Mouse (Mus musculus): ENCODE measurements around the gene Apom. TPM values are rescaled to one million over a fixed set of nuclear protein-coding genes. Genes with fewer than 3 reads are reported as not detected.

Gene Apom
- polyA plus RNA-seq, 1 experiment from 2014 or later: 0.34 TPM

DNA sequence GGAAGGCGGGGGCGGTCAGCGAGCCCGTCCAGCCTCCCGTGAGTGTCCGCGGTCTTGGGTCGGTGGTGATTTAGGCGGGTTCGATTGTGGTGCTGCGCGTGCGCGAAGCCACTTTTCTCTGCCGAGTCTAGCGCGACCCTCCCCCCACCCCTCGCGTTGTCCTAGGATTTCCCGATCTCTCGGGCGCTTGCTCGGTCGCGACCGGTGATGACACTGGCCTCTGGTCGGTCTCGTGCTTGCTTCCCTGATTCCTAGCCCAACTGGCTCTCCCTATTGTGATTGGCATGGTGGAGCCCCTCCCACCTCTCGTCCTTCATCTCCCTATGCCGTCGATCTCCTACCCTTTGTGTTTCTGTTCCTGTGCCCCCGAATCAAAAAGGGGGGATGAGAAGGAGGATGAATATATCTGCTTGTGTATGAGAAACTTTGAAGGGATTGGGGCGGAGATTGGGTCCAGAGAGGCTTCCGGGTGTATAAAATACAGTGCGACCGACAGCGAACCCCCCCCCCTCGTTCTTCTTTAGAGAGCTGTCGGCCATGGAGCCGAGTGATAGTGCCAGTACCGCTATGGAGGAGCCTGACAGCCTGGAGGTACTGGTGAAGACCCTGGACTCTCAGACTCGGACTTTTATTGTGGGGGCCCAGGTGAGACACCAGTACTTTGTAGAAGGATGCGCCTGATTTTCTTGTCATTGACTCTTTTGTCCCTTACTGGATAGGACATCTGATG lies 3.9 kb upstream of the Apom start:
- Histone ChIP-seq H3K4me3 (ENCODE audit: control insufficient read depth in 1 of 2, insufficient read depth in 1 of 2, low read depth in 1 of 2, low read length in 2 of 2) (peak overlapping the region; percentile 69 to 96), H3K9ac (ENCODE audit: low read length) (peak overlapping the region; percentile 87), H3K27ac (replicated peaks in 1 of 2; ENCODE audit: control insufficient read depth in 1 of 2, insufficient read depth in 1 of 2, low read depth in 2 of 2, low read length in 2 of 2) (peak overlapping the region; percentile 96 to 100), H3K4me2 (ENCODE audit: low read length) (peak overlapping the region; percentile 87), H3K27me3 (ENCODE audit: control insufficient read depth, insufficient read depth, low read length) (no peaks in the 10 kb centered on the region), H3K36me3 (ENCODE audit: control insufficient read depth, insufficient read depth, low read length) (peaks cover 34% of the 10 kb centered on the region), H3K9me3 (ENCODE audit: control insufficient read depth, low read length) (no peaks in the 10 kb centered on the region), H3K4me1 (ENCODE audit: control insufficient read depth in 2 of 2, insufficient read depth in 2 of 2, low read length in 2 of 2) (peaks cover 4 to 13% of the 10 kb centered on the region in 2 experiments; a peak in 3 of 4 replicates)
- peak; percentile 51; the same call in 1 of the 2 replicates for ATAC-seq (ENCODE audit: insufficient number of reproducible peaks, insufficient read depth, low FRiP score, low read depth)
- WGBS: under 1% methylated on average over 43 of the region's 43 CpGs

DNA sequence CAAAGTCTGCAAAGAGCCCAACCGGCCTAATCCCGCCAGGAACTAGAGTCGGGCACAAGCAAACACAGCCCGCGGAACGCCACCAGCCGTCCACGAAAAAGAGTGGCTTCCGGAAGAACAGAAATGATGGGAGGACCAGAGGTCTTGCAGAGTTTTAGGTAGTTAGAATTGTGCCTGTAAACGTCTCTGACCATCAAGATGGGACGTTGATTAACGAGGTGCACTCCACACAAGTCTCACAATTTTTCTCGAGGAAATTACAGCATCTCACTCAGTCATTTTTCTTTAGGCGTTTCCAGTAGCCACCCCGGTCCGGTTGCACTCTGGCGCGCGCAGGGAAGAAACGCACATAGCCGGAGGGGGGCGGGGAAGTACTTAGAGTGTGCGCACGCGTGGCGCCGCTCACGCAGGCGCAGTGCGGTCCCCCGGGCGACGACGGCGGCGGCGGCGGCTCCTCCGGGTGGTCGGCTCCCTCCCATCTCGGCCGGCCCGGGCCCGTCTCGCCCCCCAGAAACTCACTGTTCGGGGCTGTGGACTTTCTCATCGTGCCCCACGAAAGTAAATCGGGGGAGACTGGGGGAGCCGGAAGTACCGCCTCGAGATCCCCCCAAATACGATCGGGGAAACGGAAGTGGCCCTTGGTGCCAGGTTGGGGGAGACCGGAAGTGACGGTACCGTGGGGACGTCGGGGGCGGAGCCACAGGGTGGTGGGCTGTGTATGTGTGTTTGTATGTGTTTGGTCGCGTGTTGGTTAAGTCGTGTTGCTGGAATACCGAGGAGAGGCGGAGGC lies 3.1 kb upstream of the Apom start, which contains the start of gene Bag6:
Bag6 (plus strand) TSS at position 378 of the 790 bp plus-strand sequence.
- H3K4me1 ChIP-seq (ENCODE audit: control insufficient read depth in 2 of 2, insufficient read depth in 2 of 2, low read length in 2 of 2): peaks cover 4 to 13% of the 10 kb centered on the region in 2 experiments; a peak in 3 of 4 replicates
- ATAC-seq (ENCODE audit: insufficient number of reproducible peaks, insufficient read depth, low FRiP score, low read depth): peak; percentile 91
- under 1% methylated on average over 65 of the region's 66 CpGs for WGBS
- no peaks in the 10 kb centered on the region for H3K9me3 ChIP-seq (ENCODE audit: control insufficient read depth, low read length)
- peak within 1 kb of the TSS; percentile 87 for H3K4me2 ChIP-seq (ENCODE audit: low read length)
- H3K36me3 ChIP-seq (ENCODE audit: control insufficient read depth, insufficient read depth, low read length): peaks cover 32% of the 10 kb centered on the region
- no peaks in the 10 kb centered on the region for H3K27me3 ChIP-seq (ENCODE audit: control insufficient read depth, insufficient read depth, low read length)
- H3K4me3 ChIP-seq (ENCODE audit: control insufficient read depth in 1 of 2, insufficient read depth in 1 of 2, low read depth in 1 of 2, low read length in 2 of 2): peak within 1 kb of the TSS; percentile 69 to 96
- peak within 1 kb of the TSS; percentile 96 to 100 for H3K27ac ChIP-seq (replicated peaks in 1 of 2; ENCODE audit: control insufficient read depth in 1 of 2, insufficient read depth in 1 of 2, low read depth in 2 of 2, low read length in 2 of 2)
- peak within 1 kb of the TSS; percentile 87 for H3K9ac ChIP-seq (ENCODE audit: low read length)

DNA sequence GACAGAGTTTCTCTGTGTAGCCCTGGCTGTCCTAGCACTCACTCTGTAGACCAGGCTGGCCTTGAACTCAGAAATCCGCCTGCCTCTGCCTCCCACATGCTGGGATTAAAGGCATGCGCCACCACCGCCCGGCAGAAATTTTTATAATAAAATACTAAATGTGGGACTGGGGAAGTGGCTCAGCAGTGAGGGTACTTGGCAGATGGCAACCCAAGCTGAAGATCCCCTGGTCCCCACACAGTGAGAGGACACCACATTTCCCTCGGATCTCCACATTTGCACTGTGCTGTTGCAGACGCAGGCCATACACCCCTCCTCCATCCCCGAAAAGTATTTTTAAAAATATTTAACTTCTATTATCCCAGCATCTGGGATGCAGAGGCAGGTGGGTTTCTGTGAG lies 1.7 kb upstream of the Apom start:
- H3K4me3 ChIP-seq (ENCODE audit: control insufficient read depth in 1 of 2, insufficient read depth in 1 of 2, low read depth in 1 of 2, low read length in 2 of 2): no peak overlapping the region
- H3K9ac ChIP-seq (ENCODE audit: low read length): no peak overlapping the region
- peaks cover 4 to 13% of the 10 kb centered on the region in 2 experiments; a peak in 3 of 4 replicates for H3K4me1 ChIP-seq (ENCODE audit: control insufficient read depth in 2 of 2, insufficient read depth in 2 of 2, low read length in 2 of 2)
- H3K36me3 ChIP-seq (ENCODE audit: control insufficient read depth, insufficient read depth, low read length): peaks cover 29% of the 10 kb centered on the region
- H3K9me3 ChIP-seq (ENCODE audit: control insufficient read depth, low read length): no peaks in the 10 kb centered on the region
- 94% methylated on average over 7 of the region's 7 CpGs for WGBS
- no peak for ATAC-seq (ENCODE audit: insufficient number of reproducible peaks, insufficient read depth, low FRiP score, low read depth)
- no peaks in the 10 kb centered on the region for H3K27me3 ChIP-seq (ENCODE audit: control insufficient read depth, insufficient read depth, low read length)
- H3K4me2 ChIP-seq (ENCODE audit: low read length): no peak overlapping the region
- no peak overlapping the region for H3K27ac ChIP-seq (replicated peaks in 1 of 2; ENCODE audit: control insufficient read depth in 1 of 2, insufficient read depth in 1 of 2, low read depth in 2 of 2, low read length in 2 of 2)

DNA sequence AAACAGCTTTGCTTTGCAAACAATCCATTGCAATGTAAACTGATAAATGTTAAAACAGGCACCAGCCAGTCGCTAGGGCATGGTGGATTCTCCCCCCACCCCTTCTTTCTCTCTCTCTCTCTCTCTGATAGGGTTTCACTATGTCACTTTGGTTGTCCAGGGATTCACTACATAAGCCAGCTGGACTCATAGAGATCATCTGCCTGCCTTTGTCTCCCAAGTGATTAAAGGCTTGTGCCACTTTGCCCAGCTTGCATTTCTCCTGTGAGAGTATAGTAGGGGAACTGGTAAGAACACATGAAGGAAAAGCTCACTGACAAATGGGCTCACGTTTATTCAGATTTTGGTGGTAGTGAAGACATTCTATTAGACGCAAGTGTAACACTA lies 317 bp upstream of the Apom start:
- no peak for ATAC-seq (ENCODE audit: insufficient number of reproducible peaks, insufficient read depth, low FRiP score, low read depth)
- H3K36me3 ChIP-seq (ENCODE audit: control insufficient read depth, insufficient read depth, low read length): peaks cover 20% of the 10 kb centered on the region
- H3K27me3 ChIP-seq (ENCODE audit: control insufficient read depth, insufficient read depth, low read length): no peaks in the 10 kb centered on the region
- H3K9ac ChIP-seq (ENCODE audit: low read length): no peak overlapping the region
- no peak overlapping the region for H3K4me2 ChIP-seq (ENCODE audit: low read length)
- no peak overlapping the region for H3K27ac ChIP-seq (replicated peaks in 1 of 2; ENCODE audit: control insufficient read depth in 1 of 2, insufficient read depth in 1 of 2, low read depth in 2 of 2, low read length in 2 of 2)
- no peaks in the 10 kb centered on the region for H3K9me3 ChIP-seq (ENCODE audit: control insufficient read depth, low read length)
- no peak overlapping the region for H3K4me3 ChIP-seq (ENCODE audit: control insufficient read depth in 1 of 2, insufficient read depth in 1 of 2, low read depth in 1 of 2, low read length in 2 of 2)
- peaks cover 6 to 11% of the 10 kb centered on the region in 2 experiments for H3K4me1 ChIP-seq (ENCODE audit: control insufficient read depth in 2 of 2, insufficient read depth in 2 of 2, low read length in 2 of 2)
- 73% methylated on average over 3 of the region's 3 CpGs for WGBS

DNA sequence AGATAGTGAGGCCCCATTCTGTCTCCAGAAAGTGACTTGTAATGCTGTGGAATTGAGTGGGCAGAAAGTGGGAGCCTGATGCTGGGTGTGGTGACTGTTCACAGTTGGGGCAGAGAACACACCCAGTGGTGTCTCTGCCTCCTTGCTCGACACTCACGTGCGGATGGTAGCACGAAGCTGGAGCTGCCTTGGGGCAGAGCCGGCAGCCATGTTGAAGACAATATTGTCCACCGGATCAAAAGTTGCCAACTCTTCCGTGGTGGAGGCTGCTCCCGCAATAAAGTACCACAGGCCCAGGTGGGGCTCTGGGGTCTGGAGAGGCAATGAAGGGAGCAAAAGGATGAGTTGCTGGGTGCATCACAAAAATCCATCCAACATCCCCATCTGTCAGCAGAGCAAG lies 812 bp downstream of the Apom start:
- Histone ChIP-seq H3K9me3 (ENCODE audit: control insufficient read depth, low read length) (no peaks in the 10 kb centered on the region), H3K27me3 (ENCODE audit: control insufficient read depth, insufficient read depth, low read length) (no peaks in the 10 kb centered on the region), H3K27ac (replicated peaks in 1 of 2; ENCODE audit: control insufficient read depth in 1 of 2, insufficient read depth in 1 of 2, low read depth in 2 of 2, low read length in 2 of 2) (no peak overlapping the region), H3K36me3 (ENCODE audit: control insufficient read depth, insufficient read depth, low read length) (peaks cover 20% of the 10 kb centered on the region), H3K4me1 (ENCODE audit: control insufficient read depth in 2 of 2, insufficient read depth in 2 of 2, low read length in 2 of 2) (peaks cover 0 to 7% of the 10 kb centered on the region in 2 experiments), H3K4me2 (ENCODE audit: low read length) (no peak overlapping the region), H3K9ac (ENCODE audit: low read length) (no peak overlapping the region), H3K4me3 (ENCODE audit: control insufficient read depth in 1 of 2, insufficient read depth in 1 of 2, low read depth in 1 of 2, low read length in 2 of 2) (no peak overlapping the region)
- WGBS: 82% methylated on average over 8 of the region's 8 CpGs
- ATAC-seq (ENCODE audit: insufficient number of reproducible peaks, insufficient read depth, low FRiP score, low read depth): no peak

DNA sequence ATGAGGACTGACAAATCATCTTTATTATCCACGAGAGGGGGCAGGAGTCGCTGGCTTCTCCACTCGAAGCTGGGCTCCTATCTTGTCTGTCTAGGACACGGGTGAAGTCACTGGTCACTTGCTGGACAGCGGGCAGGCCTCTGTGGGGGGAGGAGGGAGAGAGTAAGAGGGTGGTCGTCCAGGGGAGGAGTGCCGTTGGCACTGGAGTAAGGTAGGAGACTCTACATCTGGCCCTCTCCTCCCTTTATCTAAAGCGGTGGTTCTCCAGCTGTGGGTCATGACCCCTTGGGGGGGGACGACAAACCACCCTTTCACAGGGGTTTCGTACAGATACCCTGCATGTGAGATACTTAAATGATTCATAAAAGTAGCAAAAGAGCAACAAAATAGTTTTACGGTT lies 2.9 kb downstream of the Apom start:
- WGBS: 66% methylated on average over 11 of the region's 11 CpGs
- Histone ChIP-seq H3K4me3 (ENCODE audit: control insufficient read depth in 1 of 2, insufficient read depth in 1 of 2, low read depth in 1 of 2, low read length in 2 of 2) (no peak overlapping the region), H3K9me3 (ENCODE audit: control insufficient read depth, low read length) (no peaks in the 10 kb centered on the region), H3K27ac (replicated peaks in 1 of 2; ENCODE audit: control insufficient read depth in 1 of 2, insufficient read depth in 1 of 2, low read depth in 2 of 2, low read length in 2 of 2) (no peak overlapping the region), H3K4me1 (ENCODE audit: control insufficient read depth in 2 of 2, insufficient read depth in 2 of 2, low read length in 2 of 2) (peaks cover 7 to 9% of the 10 kb centered on the region in 2 experiments), H3K27me3 (ENCODE audit: control insufficient read depth, insufficient read depth, low read length) (no peaks in the 10 kb centered on the region), H3K36me3 (ENCODE audit: control insufficient read depth, insufficient read depth, low read length) (peaks cover 32% of the 10 kb centered on the region), H3K4me2 (ENCODE audit: low read length) (no peak overlapping the region), H3K9ac (ENCODE audit: low read length) (no peak overlapping the region)
- no peak for ATAC-seq (ENCODE audit: insufficient number of reproducible peaks, insufficient read depth, low FRiP score, low read depth)

DNA sequence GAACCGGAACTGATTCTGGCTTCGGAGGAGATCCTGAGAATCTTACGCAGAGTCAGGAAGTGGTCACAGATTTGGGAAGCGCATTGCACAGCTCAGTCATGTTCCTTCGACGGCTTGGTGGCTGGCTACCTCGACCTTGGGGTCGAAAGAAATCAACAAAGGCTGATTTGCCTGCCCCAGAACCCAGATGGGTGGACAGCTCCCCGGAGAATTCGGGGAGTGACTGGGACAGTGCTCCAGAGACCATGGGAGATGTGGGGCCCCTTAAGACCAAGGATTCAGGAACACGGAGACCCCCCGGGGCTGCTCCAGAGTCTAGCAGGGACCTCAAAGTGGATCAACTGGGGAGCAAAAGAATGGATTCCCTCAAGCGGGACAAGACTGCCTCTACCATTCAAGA lies 4.8 kb downstream of the Apom start:
- Histone ChIP-seq H3K36me3 (ENCODE audit: control insufficient read depth, insufficient read depth, low read length) (peaks cover 39% of the 10 kb centered on the region), H3K4me2 (ENCODE audit: low read length) (peak overlapping the region; percentile 76), H3K4me3 (ENCODE audit: control insufficient read depth in 1 of 2, insufficient read depth in 1 of 2, low read depth in 1 of 2, low read length in 2 of 2) (peak overlapping the region; percentile 65 to 78), H3K27me3 (ENCODE audit: control insufficient read depth, insufficient read depth, low read length) (no peaks in the 10 kb centered on the region), H3K27ac (replicated peaks in 1 of 2; ENCODE audit: control insufficient read depth in 1 of 2, insufficient read depth in 1 of 2, low read depth in 2 of 2, low read length in 2 of 2) (peak overlapping the region in 1 of 2 experiments; percentile 83; a peak in 2 of 4 replicates), H3K4me1 (ENCODE audit: control insufficient read depth in 2 of 2, insufficient read depth in 2 of 2, low read length in 2 of 2) (peaks cover 9 to 13% of the 10 kb centered on the region in 2 experiments), H3K9me3 (ENCODE audit: control insufficient read depth, low read length) (no peaks in the 10 kb centered on the region), H3K9ac (ENCODE audit: low read length) (peak overlapping the region; percentile 84)
- no peak for ATAC-seq (ENCODE audit: insufficient number of reproducible peaks, insufficient read depth, low FRiP score, low read depth)
- 62% methylated on average over 13 of the region's 13 CpGs for WGBS

Data from heart, embryonic 14.5 days (tissue).